Mouse (Mus musculus) E14TG2a.4 (cell line): ENCODE results near the gene Mrpl18.

ENCODE experiments used
- CTCF ChIP-seq: conservative IDR thresholded peaks from 2 replicates; pipeline ENCODE4 v1.5.1; 2014; ENCODE audit warnings: low read length
- NANOG ChIP-seq: IDR thresholded peaks from 2 replicates; pipeline ENCODE4 v1.6.1; 2014; ENCODE audit warnings: borderline replicate concordance, low read length, mixed read lengths
- POU5F1 ChIP-seq: IDR thresholded peaks from 2 replicates; pipeline ENCODE4 v1.6.1; 2014; ENCODE audit warnings: low read length, borderline replicate concordance

- TF ChIP-seq CTCF (no peak), NANOG (no peak), POU5F1 (no peak)
Observed at GRCm38 (mm10) chr17:12915488-12915880, 661 bp downstream of the Mrpl18 start, which contains the start of gene Tcp1.
